Mouse (Mus musculus) gastrocnemius, postnatal 36 days (tissue): ENCODE measurements around the gene Nbea. TPM values are rescaled to one million over a fixed set of nuclear protein-coding genes. Genes with fewer than 3 reads are reported as not detected.

ENCODE experiments used
- DNase-seq, 2 experiments: peaks; one replicate each; pipeline ENCODE4 v3.0.0; 2022
- intact Hi-C: fragments of 180-260 bp; cut with DNase I; formaldehyde crosslinking; loops from one replicate; pipeline ENCODE4 v1.15.1; 2025
- total RNA-seq, 2 experiments: library from RNA; stranded (reverse); gene quantifications; 2 replicates each; pipeline ENCODE4 v1.2.3; 2021

The Nbea gene
- total RNA-seq, 2 experiments from 2014 or later = 4.4 to 4.7 TPM

DNA sequence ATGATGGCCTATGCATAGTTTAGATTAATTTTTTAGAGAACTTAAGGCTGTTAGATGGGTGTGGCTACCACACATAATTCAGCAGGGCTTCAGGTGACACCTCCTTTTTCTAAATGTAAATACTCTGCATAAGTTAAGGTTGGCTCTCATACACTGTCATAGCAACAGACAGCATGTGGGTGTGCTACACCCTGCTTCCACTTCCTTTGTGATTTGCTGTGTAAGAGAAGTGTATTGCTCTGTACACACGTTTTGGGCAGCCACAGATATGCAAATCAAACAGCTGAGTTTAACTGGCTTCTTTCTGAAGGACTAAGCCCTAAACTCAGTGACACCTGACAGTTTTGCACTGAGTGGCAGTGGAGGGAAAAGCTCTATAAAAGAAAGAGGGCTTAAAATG is 495.4 kb downstream of the Nbea start:
- DNase-seq = no peak
- intact Hi-C loops = no loop called here

- no peak for DNase-seq
- intact Hi-C loops = no loop called here
These were observed 496.5 kb downstream of the Nbea start for GRCm38 (mm10) chr3:55686993-55687392.

DNA sequence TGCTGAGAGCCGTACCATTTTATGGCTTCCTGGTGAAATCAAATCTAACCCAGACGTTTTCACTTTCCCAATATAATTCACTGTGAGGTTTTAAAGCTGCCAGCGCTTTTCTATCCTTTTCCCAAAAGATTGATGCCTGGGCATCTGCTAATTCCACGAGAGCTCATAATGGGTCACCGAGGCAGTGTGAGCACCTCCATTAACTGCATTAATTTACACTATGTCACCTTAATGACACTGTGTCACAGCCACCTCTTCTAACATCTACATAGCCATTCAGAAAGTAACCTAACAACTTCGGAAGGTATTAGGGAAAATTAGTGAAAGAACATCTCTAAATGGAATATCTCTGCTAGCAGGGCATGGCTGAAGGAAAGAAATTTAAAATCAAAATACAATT is 497.9 kb downstream of the Nbea start:
- intact Hi-C loops = no loop called here
- DNase-seq = no peak

GRCm38 (mm10) chr3:55684892-55685291 is 498.6 kb downstream of the Nbea start:
- DNase-seq = no peak
- intact Hi-C loops = no loop called here

- no peak for DNase-seq
- intact Hi-C loops = no loop called here
These were observed 505.8 kb downstream of the Nbea start for GRCm38 (mm10) chr3:55677691-55678090.

- intact Hi-C loops = no loop called here
- DNase-seq = no peak
These were observed 509.3 kb downstream of the Nbea start for GRCm38 (mm10) chr3:55674185-55674584.

DNA sequence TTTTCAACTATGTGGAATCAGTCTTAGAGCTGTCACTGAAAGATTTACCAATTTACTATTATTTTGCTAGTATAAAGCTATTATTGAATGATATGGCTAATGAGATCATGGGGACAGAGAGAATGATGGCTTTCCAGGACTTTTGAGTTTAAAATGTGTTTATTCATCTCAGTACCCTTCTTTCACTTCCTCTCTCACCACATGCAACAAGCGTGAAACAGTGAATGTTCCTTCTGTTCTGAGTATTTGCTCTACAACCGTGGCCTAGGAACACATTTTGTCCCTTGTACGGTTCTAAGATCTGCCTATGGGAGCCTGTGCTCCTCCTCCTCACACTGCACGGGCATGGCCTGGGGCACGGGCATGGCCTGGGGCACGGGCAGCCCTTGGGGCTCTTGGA is 516.5 kb downstream of the Nbea start:
- intact Hi-C loops = no loop called here
- no peak for DNase-seq

GRCm38 (mm10) chr3:55665928-55666327 is 517.6 kb downstream of the Nbea start:
- intact Hi-C loops = no loop called here
- DNase-seq = no peak

GRCm38 (mm10) chr3:55664713-55665112 is 518.8 kb downstream of the Nbea start:
- intact Hi-C loops = no loop called here
- no peak for DNase-seq

DNA sequence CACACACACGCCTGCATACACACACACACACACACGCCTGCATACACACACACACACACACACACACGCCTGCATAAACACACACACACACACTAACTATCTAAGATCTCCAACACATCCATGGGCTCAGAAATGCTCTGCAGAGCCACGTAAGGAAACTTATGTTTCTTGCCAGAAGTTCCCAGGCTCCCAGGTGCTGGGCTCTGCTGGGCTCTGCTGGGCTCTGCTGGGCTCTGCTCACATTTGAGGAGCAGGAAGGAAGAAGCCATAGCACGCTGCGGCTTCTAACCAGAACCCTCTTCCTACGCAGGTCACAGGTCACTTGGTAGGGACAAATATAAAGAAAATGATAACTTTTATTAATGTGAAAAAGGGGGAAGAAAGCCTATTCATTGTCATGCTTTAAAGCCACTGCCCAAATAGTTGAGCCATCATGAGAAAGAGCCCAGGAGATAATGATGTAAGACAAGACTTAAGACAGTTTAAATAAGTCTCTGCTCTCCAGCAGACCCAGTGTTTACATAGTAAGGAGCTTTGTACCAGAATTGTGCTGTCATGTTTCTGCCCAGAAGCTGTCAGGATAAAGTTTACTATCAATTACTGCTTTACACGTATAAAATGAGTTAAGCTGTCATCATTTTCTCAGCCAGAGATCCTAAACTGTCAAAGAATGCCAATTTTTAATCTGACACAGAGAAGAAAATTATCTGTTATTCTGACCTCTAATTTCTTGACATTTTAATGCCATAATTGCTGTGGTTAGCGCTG is 521.6 kb downstream of the Nbea start:
- DNase-seq = no peak
- intact Hi-C loops = no loop called here

GRCm38 (mm10) chr3:55660261-55660838 is 523.2 kb downstream of the Nbea start:
- DNase-seq = no peak

GRCm38 (mm10) chr3:55659558-55660215 is 523.8 kb downstream of the Nbea start:
- intact Hi-C loops = no loop called here
- DNase-seq = no peak

More at GRCm38 (mm10) chr3:55660261-55660838, 523.2 kb downstream of the Nbea start:
- intact Hi-C loops = no loop called here

GRCm38 (mm10) chr3:55652321-55652720 is 531.2 kb downstream of the Nbea start:
- DNase-seq = no peak
- intact Hi-C loops = no loop called here

- DNase-seq = no peak
- intact Hi-C loops = no loop called here
These were observed 531.6 kb downstream of the Nbea start for GRCm38 (mm10) chr3:55651877-55652276.

DNA sequence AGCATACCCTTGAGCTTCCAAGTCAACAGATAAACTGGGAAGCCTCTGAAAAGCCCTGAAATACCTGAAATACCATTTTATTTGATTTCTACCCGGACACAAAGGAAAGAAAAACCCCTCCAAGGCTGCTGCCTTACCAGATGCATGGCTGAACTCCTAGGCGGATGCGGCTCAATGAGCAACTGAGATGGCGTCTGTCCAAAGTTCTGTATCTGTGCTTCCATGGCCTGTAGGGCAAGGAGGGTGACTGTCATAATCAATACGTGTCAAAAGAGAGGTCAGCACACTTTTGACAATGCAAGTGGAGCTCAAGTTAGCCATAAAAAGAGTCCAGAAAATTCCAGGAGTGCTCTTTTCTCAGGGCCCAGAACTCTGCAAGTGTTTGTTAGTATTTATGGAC is 534.0 kb downstream of the Nbea start:
- DNase-seq = no peak
- intact Hi-C loops = no loop called here

DNA sequence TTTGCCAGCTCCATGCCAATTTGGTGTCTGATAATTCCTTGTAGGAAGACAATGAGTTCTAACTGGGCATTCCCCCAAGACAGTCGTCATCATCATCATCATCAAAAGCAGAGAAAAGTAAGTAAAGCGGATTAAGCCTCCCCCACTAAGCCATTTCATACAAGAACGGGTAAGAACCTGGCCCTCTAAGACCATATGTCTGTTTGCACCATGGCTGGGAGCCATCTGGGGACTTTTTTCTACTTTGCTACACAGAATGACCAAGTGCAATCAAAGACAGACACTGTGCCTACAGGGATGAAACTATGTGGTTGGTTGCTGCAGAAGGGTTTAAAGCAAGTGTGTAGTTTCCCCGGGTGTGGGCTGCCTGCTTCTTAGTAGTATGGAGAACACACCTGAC is 535.2 kb downstream of the Nbea start:
- intact Hi-C loops = no loop called here

DNA sequence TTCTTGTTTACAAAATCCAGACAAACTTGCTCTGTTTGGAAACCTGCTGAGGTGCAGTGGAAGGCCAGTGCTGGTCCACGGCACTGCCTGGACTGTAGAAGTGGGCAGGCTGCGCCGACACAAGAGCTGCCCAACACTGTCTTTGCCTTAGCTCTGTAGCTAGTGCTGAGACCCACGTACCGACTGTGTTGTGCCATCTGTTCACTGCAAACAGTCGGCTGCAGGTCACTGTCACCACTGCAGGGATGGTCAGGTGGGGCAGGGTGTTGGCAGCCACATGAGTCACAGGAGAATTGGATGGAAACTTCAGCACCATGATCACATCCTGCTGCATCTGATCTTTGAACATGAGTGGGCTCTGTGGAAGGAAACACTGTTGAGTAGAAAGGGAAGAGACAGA is 536.3 kb downstream of the Nbea start:
- intact Hi-C loops = no loop called here
- DNase-seq = no peak

More for the DNA sequence above, 535.2 kb downstream of the Nbea start:
- DNase-seq = no peak

GRCm38 (mm10) chr3:55646437-55646836 is 537.1 kb downstream of the Nbea start:
- no peak for DNase-seq
- intact Hi-C loops = no loop called here

GRCm38 (mm10) chr3:55644035-55644618 is 539.4 kb downstream of the Nbea start:
- no peak for DNase-seq
- intact Hi-C loops = no loop called here

GRCm38 (mm10) chr3:55637660-55638059 is 545.8 kb downstream of the Nbea start:
- intact Hi-C loops = no loop called here
- no peak for DNase-seq

DNA sequence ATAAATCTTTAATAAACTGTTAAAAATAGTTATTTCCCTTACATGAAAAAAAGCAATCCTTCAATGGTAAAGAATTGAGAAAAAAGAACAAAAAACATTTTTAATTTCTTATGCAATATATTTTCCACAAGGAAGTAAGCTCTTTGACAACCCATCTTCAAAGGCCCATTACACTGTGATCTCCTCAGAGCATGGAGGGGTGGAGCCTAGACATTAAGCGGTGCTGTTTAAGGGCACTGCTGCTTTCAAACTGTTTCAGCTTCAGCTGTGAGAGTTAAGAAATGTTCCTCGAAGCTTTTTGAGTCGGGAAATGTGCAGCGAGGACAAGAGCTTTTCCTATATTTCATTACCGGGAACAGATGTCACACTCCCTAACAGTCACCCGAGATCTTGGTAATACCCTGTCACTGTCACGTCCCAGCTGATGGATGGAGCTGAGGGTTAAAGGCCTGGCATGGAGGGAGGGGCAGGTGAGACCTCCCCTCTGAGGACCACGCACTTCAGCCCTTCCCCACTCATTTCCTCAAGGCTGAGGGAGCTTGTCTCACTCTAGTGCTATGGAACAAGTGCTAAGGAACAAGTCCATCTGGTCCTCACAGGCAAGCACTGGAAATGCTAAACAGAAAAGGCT is 547.8 kb downstream of the Nbea start:
- no peak for DNase-seq
- intact Hi-C loops = no loop called here
